Mouse (Mus musculus) adipocyte (in vitro differentiated cells): ENCODE results near the gene Fam71b.

Experiments used
- DNase-seq: peaks from one replicate; pipeline ENCODE4 v3.0.0-alpha.2; 2016; ENCODE audit warnings: low spot score

The Fam71b gene

GRCm38 (mm10) chr11:46431129-46431528, 34.8 kb downstream of the Fam71b start:
- peak; percentile 71 for DNase-seq

- no peak for DNase-seq
Observed at GRCm38 (mm10) chr11:46435363-46435762, 39.0 kb downstream of the Fam71b start.

GRCm38 (mm10) chr11:46436760-46437458, 40.5 kb downstream of the Fam71b start, which contains the start of gene Med7:
Med7 (plus strand) TSS chr11:46436925.
- peak; percentile 98 for DNase-seq

- DNase-seq, result peak; percentile 61
Observed at GRCm38 (mm10) chr11:46437459-46438000, 41.2 kb downstream of the Fam71b start.

- DNase-seq, result no peak
Observed at GRCm38 (mm10) chr11:46439005-46439543, 42.7 kb downstream of the Fam71b start.

- DNase-seq, result no peak
Observed at GRCm38 (mm10) chr11:46441774-46442173, 45.4 kb downstream of the Fam71b start.

GRCm38 (mm10) chr11:46443152-46443551, 46.8 kb downstream of the Fam71b start:
- peak; percentile 42 for DNase-seq

- DNase-seq, result no peak
Observed at GRCm38 (mm10) chr11:46443979-46444378, 47.6 kb downstream of the Fam71b start.

- no peak for DNase-seq
Observed at GRCm38 (mm10) chr11:46446150-46446549, 49.8 kb downstream of the Fam71b start.

- DNase-seq, result no peak
Observed at GRCm38 (mm10) chr11:46447644-46448484, 51.5 kb downstream of the Fam71b start.

GRCm38 (mm10) chr11:46449461-46450080, 53.2 kb downstream of the Fam71b start:
- no peak for DNase-seq

- DNase-seq, result no peak
Observed at GRCm38 (mm10) chr11:46454453-46455045, 58.2 kb downstream of the Fam71b start, which contains the start of gene Havcr2. Havcr2 (plus strand) TSS chr11:46454935.
